Mouse (Mus musculus) E14TG2a.4 (cell line): ENCODE measurements at regions not wholly inside any gene's neighbourhood (a gene's known extent, or its start where the extent isn't known, plus 50 kb on each side); places are given as distances from the start of the nearest gene placed in this dataset.

Source experiments
- H3K27me3 ChIP-seq: 2 replicates; pipeline ENCODE4 v1.6.1; 2014; ENCODE audit warnings: low read length, control low read depth; ENCODE audit not compliant: insufficient read depth
- H3K36me3 ChIP-seq: 2 replicates; pipeline ENCODE4 v1.6.1; 2014; ENCODE audit warnings: low read length, control low read depth; ENCODE audit not compliant: insufficient read depth
- H3K4me1 ChIP-seq: replicated peaks from 2 replicates; pipeline ENCODE4 v1.6.1; 2014; ENCODE audit warnings: low read depth, low read length, control low read depth
- H3K4me3 ChIP-seq: replicated peaks from 2 replicates; pipeline ENCODE4 v1.5.1; 2014; ENCODE audit warnings: mild to moderate bottlenecking, low read length
- H3K9me3 ChIP-seq: 2 replicates; pipeline ENCODE4 v1.6.1; 2014; ENCODE audit warnings: low read length, control low read depth
- CTCF ChIP-seq: conservative IDR thresholded peaks from 2 replicates; pipeline ENCODE4 v1.5.1; 2014; ENCODE audit warnings: low read length
- NANOG ChIP-seq: IDR thresholded peaks from 2 replicates; pipeline ENCODE4 v1.6.1; 2014; ENCODE audit warnings: borderline replicate concordance, low read length, mixed read lengths
- POU5F1 ChIP-seq: IDR thresholded peaks from 2 replicates; pipeline ENCODE4 v1.6.1; 2014; ENCODE audit warnings: low read length, borderline replicate concordance

GRCm38 (mm10) chr2:78094921-78095320 is 148.7 kb upstream of the Cwc22 start:
- H3K36me3 ChIP-seq, result no peaks in the 10 kb centered on the region
- no peaks in the 10 kb centered on the region for H3K27me3 ChIP-seq
- peaks cover 4% of the 10 kb centered on the region; the same call in 1 of the 2 replicates for H3K9me3 ChIP-seq
- H3K4me3 ChIP-seq, result no peak overlapping the region
- no peaks in the 10 kb centered on the region for H3K4me1 ChIP-seq
- TF ChIP-seq CTCF (no peak), POU5F1 (no peak), NANOG (no peak)

GRCm38 (mm10) chr2:78064321-78065037 is 118.3 kb upstream of the Cwc22 start:
- Histone ChIP-seq H3K36me3 (no peaks in the 10 kb centered on the region), H3K9me3 (no peaks in the 10 kb centered on the region), H3K4me3 (no peak overlapping the region), H3K4me1 (no peaks in the 10 kb centered on the region), H3K27me3 (no peaks in the 10 kb centered on the region)
- TF ChIP-seq CTCF (no peak), POU5F1 (no peak), NANOG (no peak)

DNA sequence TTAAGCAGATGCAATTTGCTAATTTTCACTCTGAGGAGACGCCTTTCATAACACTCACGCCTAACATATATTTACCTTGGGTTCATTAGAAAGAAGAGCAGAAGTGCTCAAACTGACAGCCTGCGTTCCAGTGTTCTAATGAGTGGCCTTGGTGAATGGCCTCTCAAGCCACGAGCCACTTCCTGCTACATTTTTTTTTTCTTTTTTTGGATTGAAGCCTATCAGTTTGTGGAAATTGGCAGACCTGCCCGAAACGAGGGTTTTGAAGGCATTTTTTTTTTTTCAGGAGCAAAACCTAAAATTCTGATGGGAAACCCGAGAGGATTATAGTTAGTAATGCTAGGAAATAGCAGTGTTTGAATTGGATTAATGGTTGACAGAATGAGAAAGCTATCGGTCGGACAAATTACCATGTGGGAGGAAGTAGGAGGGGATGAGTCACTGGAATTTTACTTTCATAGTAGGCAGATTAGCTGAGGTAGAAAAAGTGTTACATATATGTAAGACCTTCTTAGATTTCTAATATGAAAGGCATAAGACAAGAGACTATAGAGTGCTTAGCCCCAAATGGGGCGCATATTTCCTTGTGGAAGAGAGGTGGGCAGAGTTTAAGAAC is 113.7 kb upstream of the Cwc22 start:
- Histone ChIP-seq H3K9me3 (no peaks in the 10 kb centered on the region), H3K36me3 (no peaks in the 10 kb centered on the region), H3K4me1 (no peaks in the 10 kb centered on the region), H3K27me3 (no peaks in the 10 kb centered on the region), H3K4me3 (no peak overlapping the region)
- TF ChIP-seq CTCF (no peak), POU5F1 (no peak), NANOG (no peak)

DNA sequence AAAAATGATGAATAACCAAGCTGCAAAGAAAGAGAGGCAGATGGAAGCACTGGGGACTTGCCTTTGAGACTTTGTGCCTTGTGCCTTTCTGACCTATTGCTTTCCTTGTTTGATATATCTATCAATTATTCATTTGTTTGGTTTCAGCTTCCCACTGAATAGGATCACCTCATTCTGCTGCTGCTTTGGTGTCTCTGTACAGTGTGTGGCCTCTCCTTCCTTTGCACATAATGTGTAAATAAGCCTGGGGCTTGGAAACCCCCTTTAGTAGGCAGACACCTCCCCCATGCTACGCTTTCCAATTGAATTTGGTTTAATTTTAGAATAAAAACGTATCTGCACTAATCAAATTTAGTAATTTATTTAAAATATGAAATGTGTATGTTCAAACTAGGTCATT is 112.8 kb upstream of the Cwc22 start:
- H3K36me3 ChIP-seq, result no peaks in the 10 kb centered on the region
- H3K4me3 ChIP-seq, result no peak overlapping the region
- TF ChIP-seq CTCF, result no peak
- no peak for TF ChIP-seq POU5F1
- TF ChIP-seq NANOG, result no peak
- H3K27me3 ChIP-seq, result no peaks in the 10 kb centered on the region
- H3K4me1 ChIP-seq, result no peaks in the 10 kb centered on the region
- no peaks in the 10 kb centered on the region for H3K9me3 ChIP-seq

GRCm38 (mm10) chr2:78053910-78054309 is 107.7 kb upstream of the Cwc22 start:
- Histone ChIP-seq H3K27me3 (no peaks in the 10 kb centered on the region), H3K4me1 (peaks cover 3% of the 10 kb centered on the region; the same call in 1 of the 2 replicates), H3K4me3 (no peak overlapping the region), H3K9me3 (no peaks in the 10 kb centered on the region), H3K36me3 (no peaks in the 10 kb centered on the region)
- TF ChIP-seq NANOG (no peak), CTCF (no peak), POU5F1 (no peak)

DNA sequence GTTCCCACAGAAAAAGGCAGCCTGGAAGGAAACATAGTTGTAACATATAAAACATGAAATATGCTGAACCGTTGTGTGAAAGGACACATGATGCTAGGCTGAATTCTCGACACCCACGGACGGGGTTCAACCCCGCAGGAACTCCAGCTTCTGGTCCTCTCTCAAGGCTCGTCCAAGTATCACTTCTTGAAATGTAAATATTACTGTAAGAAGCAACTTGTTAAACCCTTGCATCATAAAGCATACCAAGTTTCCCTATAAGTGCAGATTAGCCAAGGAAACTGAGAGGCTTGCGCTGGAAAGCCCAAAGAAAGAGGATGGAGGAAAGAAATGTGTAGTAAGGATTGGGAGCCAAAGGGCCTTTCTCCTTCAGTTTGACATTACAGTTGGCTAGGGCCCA is 104.4 kb upstream of the Cwc22 start:
- peaks cover 4% of the 10 kb centered on the region; the same call in 1 of the 2 replicates for H3K4me1 ChIP-seq
- H3K27me3 ChIP-seq, result no peaks in the 10 kb centered on the region
- no peaks in the 10 kb centered on the region for H3K9me3 ChIP-seq
- H3K36me3 ChIP-seq, result no peaks in the 10 kb centered on the region
- TF ChIP-seq CTCF (no peak), POU5F1 (no peak), NANOG (no peak)
- H3K4me3 ChIP-seq, result no peak overlapping the region

- Histone ChIP-seq H3K36me3 (no peaks in the 10 kb centered on the region), H3K9me3 (no peaks in the 10 kb centered on the region), H3K27me3 (no peaks in the 10 kb centered on the region), H3K4me3 (no peak overlapping the region), H3K4me1 (peaks cover 4% of the 10 kb centered on the region; the same call in 1 of the 2 replicates)
- peak; percentile 63 for TF ChIP-seq CTCF
- no peak for TF ChIP-seq NANOG
- TF ChIP-seq POU5F1, result no peak
These were observed 103.2 kb upstream of the Cwc22 start for GRCm38 (mm10) chr2:78049248-78049874.

DNA sequence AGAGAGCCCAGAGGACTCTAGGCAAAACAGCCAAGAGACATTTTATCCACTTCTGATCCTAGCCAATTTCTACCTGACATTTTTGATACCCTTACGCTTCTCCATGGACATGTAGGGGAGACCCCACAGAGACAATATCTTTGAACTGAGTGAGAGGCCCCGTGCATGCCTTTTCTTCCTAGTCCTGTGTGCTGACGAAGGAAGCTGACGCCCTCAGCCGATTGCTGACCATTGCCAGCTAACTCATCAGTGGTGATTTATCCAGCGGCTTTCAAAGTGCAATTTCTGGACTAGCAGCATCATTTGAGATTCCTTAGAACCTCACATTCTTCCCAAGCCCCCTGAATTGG is 102.5 kb upstream of the Cwc22 start:
- no peak overlapping the region for H3K4me3 ChIP-seq
- H3K9me3 ChIP-seq, result no peaks in the 10 kb centered on the region
- no peaks in the 10 kb centered on the region for H3K36me3 ChIP-seq
- peaks cover 4% of the 10 kb centered on the region; the same call in 1 of the 2 replicates for H3K4me1 ChIP-seq
- H3K27me3 ChIP-seq, result no peaks in the 10 kb centered on the region
- no peak for TF ChIP-seq POU5F1
- TF ChIP-seq CTCF, result no peak
- TF ChIP-seq NANOG, result no peak
